Mouse (Mus musculus) liver, embryonic 15.5 days (tissue): ENCODE data around the gene Cdc42ep5. TPM values are rescaled to one million over a fixed set of nuclear protein-coding genes. Genes with fewer than 3 reads are reported as not detected.
A peak's percentile ranks its signal among the peaks of the same experiment; 100 is the strongest.
"Not testable (repeated sequence)": the region's sequence is repeated elsewhere in the genome, so short reads cannot be mapped to it uniquely, and the experiment has no call there.

Experiments used
- ATAC-seq: fragments of 200-750 bp; cut with Nextera tagmentation; 2 replicates; pipeline ENCODE4 v1.8.0; 2017; ENCODE audit warnings: moderate number of reproducible peaks, mild to moderate bottlenecking, moderate library complexity; ENCODE audit not compliant: insufficient read depth
- H3K27ac ChIP-seq: fragments of 300-500 bp; sonication (generic); replicated peaks from 2 replicates; pipeline ENCODE4 v1.5.1; 2015; ENCODE audit warnings: mild to moderate bottlenecking, inconsistent platforms
- H3K27me3 ChIP-seq: fragments of 300-500 bp; sonication (generic); 2 replicates; pipeline ENCODE4 v1.6.1; 2015; ENCODE audit warnings: mild to moderate bottlenecking, inconsistent platforms
- H3K36me3 ChIP-seq: fragments of 300-500 bp; sonication (generic); replicated peaks from 2 replicates; pipeline ENCODE4 v1.6.1; 2015; ENCODE audit warnings: moderate library complexity, mild to moderate bottlenecking, inconsistent platforms
- H3K4me1 ChIP-seq: fragments of 300-500 bp; sonication (generic); replicated peaks from 2 replicates; pipeline ENCODE4 v1.6.1; 2015; ENCODE audit warnings: inconsistent platforms
- H3K4me2 ChIP-seq: fragments of 300-500 bp; sonication (generic); 2 replicates; pipeline ENCODE4 v1.6.1; 2015; ENCODE audit warnings: moderate library complexity, mild to moderate bottlenecking, inconsistent platforms
- H3K4me3 ChIP-seq: fragments of 300-500 bp; sonication (generic); replicated peaks from 2 replicates; pipeline ENCODE4 v1.5.1; 2015; ENCODE audit warnings: mild to moderate bottlenecking, inconsistent platforms
- H3K9ac ChIP-seq: fragments of 300-500 bp; sonication (generic); 2 replicates; pipeline ENCODE4 v1.6.1; 2015; ENCODE audit warnings: moderate library complexity, mild to moderate bottlenecking, inconsistent platforms
- H3K9me3 ChIP-seq: fragments of 300-500 bp; sonication (generic); replicated peaks from 2 replicates; pipeline ENCODE4 v1.6.1; 2016; ENCODE audit warnings: inconsistent platforms
- WGBS: fragments of 180-500 bp; shearing (Covaris S2); methylation state at CpG from one replicate; pipeline ENCODE4 v1.1.7; 2015; ENCODE audit warnings: mixed read lengths; ENCODE audit not compliant: insufficient replicate concordance; 5-methylcytosine and 5-hydroxymethylcytosine counted together
- polyA plus RNA-seq: library from polyadenylated mRNA; unstranded; fragments of >200 nt; fragmentation: Nextera tagmentation; extraction: Ambion mirVana; gene quantifications from 2 replicates; pipeline ENCODE4 v1.2.1, GENCODE M21; 2015

The Cdc42ep5 gene
- 6.1 and 6.3 TPM in 2 replicates for polyA plus RNA-seq

- no peaks in the 10 kb centered on the region for H3K9me3 ChIP-seq
- no peaks in the 10 kb centered on the region for H3K27me3 ChIP-seq
- 2% methylated on average over 19 of the region's 20 CpGs for WGBS
- H3K4me1 ChIP-seq, result peaks cover 15% of the 10 kb centered on the region
- peak within 1 kb of the TSS; percentile 57 for H3K4me2 ChIP-seq
- ATAC-seq, result peak; percentile 73
- peak within 1 kb of the TSS; percentile 14; the same call in 1 of the 2 replicates for H3K27ac ChIP-seq
- no peaks in the 10 kb centered on the region for H3K36me3 ChIP-seq
- peak within 1 kb of the TSS; percentile 8; the same call in 1 of the 2 replicates for H3K9ac ChIP-seq
- peak within 1 kb of the TSS; percentile 49 for H3K4me3 ChIP-seq
Measured at GRCm38 (mm10) chr7:4164090-4164910, at the start of gene Cdc42ep5. TSS of gene Cdc42ep5 (minus strand) at chr7:4164860.

GRCm38 (mm10) chr7:4213436-4213835, 48.8 kb upstream of the Cdc42ep5 start:
- not testable (repeated sequence) for H3K9ac ChIP-seq, H3K27ac ChIP-seq, H3K4me1 ChIP-seq, H3K4me2 ChIP-seq, H3K27me3 ChIP-seq, H3K36me3 ChIP-seq, H3K9me3 ChIP-seq, ATAC-seq, H3K4me3 ChIP-seq

DNA sequence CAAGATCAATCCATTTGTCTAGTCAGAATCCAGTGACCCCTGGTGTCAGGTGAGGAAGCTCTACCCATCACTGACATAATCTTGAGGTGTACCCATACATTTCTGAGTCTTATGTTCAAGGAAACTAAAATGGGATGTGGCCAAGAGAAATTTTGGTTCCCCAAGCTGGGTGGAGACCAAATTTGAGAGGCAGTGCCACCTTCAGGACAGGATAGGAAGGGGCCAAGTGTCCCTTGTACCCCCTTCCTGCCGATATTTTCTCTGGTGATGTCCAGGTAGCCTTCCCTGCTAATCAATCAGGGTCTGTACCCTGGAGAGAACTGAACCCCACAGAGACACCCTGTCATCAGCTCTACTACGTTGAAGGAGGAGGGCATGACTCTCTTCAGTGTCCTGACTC, 44.0 kb upstream of the Cdc42ep5 start:
- Histone ChIP-seq H3K4me2 (no peak overlapping the region), H3K27ac (no peak overlapping the region), H3K9ac (no peak overlapping the region), H3K27me3 (no peaks in the 10 kb centered on the region), H3K4me3 (no peak overlapping the region), H3K4me1 (no peaks in the 10 kb centered on the region), H3K9me3 (no peaks in the 10 kb centered on the region), H3K36me3 (no peaks in the 10 kb centered on the region)
- WGBS, result 16% methylated on average over 2 of the region's 2 CpGs
- ATAC-seq, result no peak

DNA sequence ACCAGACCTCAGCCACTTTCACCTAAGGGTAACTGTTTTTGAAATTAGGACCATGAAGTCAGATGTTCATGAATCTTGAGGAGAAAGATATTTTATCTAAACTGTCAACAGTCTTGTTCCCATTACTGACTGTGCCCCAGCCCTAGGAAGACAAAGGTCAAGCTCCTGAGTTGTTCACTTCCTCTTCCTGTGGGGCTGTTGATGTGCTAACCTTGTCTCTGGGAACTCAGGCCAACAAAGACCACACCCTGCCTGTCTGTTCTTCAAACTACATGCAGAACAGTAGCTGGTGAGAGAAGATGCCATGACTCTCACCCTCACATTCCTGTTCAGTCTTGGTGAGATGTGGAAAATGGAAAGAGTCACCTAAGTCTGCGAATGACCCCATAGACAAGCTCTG, 42.5 kb upstream of the Cdc42ep5 start:
- WGBS, result 62% methylated on average over 1 of the region's 1 CpGs

GRCm38 (mm10) chr7:4178438-4178837, 13.8 kb upstream of the Cdc42ep5 start:
- ATAC-seq, result no peak
- Histone ChIP-seq H3K9me3 (no peaks in the 10 kb centered on the region), H3K4me2 (no peak overlapping the region), H3K36me3 (no peaks in the 10 kb centered on the region), H3K27ac (no peak overlapping the region), H3K27me3 (no peaks in the 10 kb centered on the region), H3K4me3 (no peak overlapping the region), H3K9ac (no peak overlapping the region), H3K4me1 (no peaks in the 10 kb centered on the region)
- 44% methylated on average over 3 of the region's 3 CpGs for WGBS

More for the DNA sequence above, 42.5 kb upstream of the Cdc42ep5 start:
- ATAC-seq, result no peak
- no peaks in the 10 kb centered on the region for H3K36me3 ChIP-seq
- H3K27me3 ChIP-seq, result no peaks in the 10 kb centered on the region
- no peak overlapping the region for H3K27ac ChIP-seq
- H3K9ac ChIP-seq, result no peak overlapping the region
- no peaks in the 10 kb centered on the region for H3K4me1 ChIP-seq
- no peak overlapping the region for H3K4me3 ChIP-seq
- H3K4me2 ChIP-seq, result no peak overlapping the region
- no peaks in the 10 kb centered on the region for H3K9me3 ChIP-seq

DNA sequence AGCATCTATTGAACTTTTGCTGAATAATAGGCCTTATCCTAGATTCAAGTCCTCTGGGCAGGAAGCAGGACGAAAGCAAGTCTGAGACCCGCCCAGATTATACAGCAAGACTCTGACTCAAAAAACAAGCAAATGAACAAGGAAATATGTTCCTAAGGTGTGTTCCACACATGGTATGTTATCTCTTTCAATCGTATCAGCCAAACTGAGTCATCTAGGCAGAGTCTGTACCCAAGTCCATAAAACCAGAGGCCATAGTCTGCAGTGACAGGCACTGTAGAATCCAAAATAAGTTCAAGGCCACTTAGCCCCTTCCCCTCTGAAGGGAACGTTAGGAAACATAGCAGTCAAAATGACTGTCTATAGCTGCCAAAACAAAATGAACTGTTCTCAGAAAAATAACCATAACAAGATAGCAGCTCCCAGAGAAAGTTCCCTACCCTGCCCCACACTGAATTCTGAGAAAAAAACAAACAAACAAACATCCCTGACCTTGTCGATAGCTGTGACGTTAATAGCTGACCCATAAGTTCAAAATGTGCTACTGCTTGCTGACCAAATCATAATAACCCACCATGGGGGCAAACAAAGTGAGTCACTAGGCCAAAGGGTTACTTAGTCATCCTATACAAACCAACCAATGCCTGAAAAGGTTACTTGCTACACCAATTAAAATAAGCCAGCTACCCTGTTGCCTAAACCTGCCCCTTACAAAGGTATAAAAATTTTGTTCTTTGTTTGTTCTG, 5.7 kb upstream of the Cdc42ep5 start:
- 50% methylated on average over 6 of the region's 6 CpGs for WGBS

DNA sequence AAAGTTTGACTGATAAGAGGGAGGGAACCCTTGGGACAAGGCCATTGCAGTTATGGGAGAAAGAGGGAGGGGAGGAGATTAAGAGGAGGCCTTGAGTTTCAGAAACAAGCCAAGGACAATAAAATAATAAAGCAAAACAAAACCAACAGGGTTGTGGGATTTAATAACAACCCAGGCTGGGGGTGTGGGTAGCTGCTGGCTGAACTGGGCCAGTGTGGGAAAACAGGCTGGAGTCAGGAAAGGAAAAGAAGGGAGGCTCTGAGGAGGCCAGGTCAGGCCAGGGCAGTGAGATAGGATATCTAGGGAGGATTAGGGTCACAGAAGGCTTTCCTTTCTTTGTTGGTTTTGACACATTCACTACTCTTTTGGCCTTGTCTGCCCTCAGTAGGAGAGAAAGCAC, 2.4 kb upstream of the Cdc42ep5 start:
- H3K27me3 ChIP-seq, result no peaks in the 10 kb centered on the region
- H3K4me1 ChIP-seq, result peaks cover 15% of the 10 kb centered on the region
- no peaks in the 10 kb centered on the region for H3K9me3 ChIP-seq
- no peak overlapping the region for H3K4me3 ChIP-seq
- no peak overlapping the region for H3K27ac ChIP-seq
- no peak overlapping the region for H3K4me2 ChIP-seq
- no peak for ATAC-seq
- H3K9ac ChIP-seq, result no peak overlapping the region
- no peaks in the 10 kb centered on the region for H3K36me3 ChIP-seq

More for the DNA sequence above, 5.7 kb upstream of the Cdc42ep5 start:
- 0 out of 2 replicates have a peak, but pooled peaks cover 1% of the 10 kb centered on the region for H3K4me1 ChIP-seq
- no peak for ATAC-seq
- no peak overlapping the region for H3K4me2 ChIP-seq
- H3K27me3 ChIP-seq, result no peaks in the 10 kb centered on the region
- H3K9me3 ChIP-seq, result no peaks in the 10 kb centered on the region
- no peak overlapping the region for H3K4me3 ChIP-seq
- H3K36me3 ChIP-seq, result no peaks in the 10 kb centered on the region
- no peak overlapping the region for H3K27ac ChIP-seq
- H3K9ac ChIP-seq, result no peak overlapping the region

- Histone ChIP-seq H3K9ac (no peak overlapping the region), H3K9me3 (no peaks in the 10 kb centered on the region), H3K4me1 (peaks cover 15% of the 10 kb centered on the region), H3K27ac (no peak overlapping the region), H3K4me3 (0 out of 2 replicates have a peak overlapping the region, but pooled peaks have one; percentile 49), H3K27me3 (no peaks in the 10 kb centered on the region), H3K4me2 (peak overlapping the region; percentile 57), H3K36me3 (no peaks in the 10 kb centered on the region)
- 21% methylated on average over 3 of the region's 3 CpGs for WGBS
- ATAC-seq, result no peak
Measured at GRCm38 (mm10) chr7:4165286-4165685, 626 bp upstream of the Cdc42ep5 start.

- H3K9ac ChIP-seq, result 0 out of 2 replicates have a peak overlapping the region, but pooled peaks have one; percentile 8
- peak overlapping the region; percentile 49 for H3K4me3 ChIP-seq
- ATAC-seq, result peak; percentile 35; the same call in 1 of the 2 replicates
- peaks cover 15% of the 10 kb centered on the region for H3K4me1 ChIP-seq
- H3K27me3 ChIP-seq, result no peaks in the 10 kb centered on the region
- H3K9me3 ChIP-seq, result no peaks in the 10 kb centered on the region
- peak overlapping the region; percentile 14; the same call in 1 of the 2 replicates for H3K27ac ChIP-seq
- H3K4me2 ChIP-seq, result peak overlapping the region; percentile 57
- under 1% methylated on average over 11 of the region's 11 CpGs for WGBS
- no peaks in the 10 kb centered on the region for H3K36me3 ChIP-seq
Measured at GRCm38 (mm10) chr7:4163571-4164072, 1.0 kb downstream of the Cdc42ep5 start.

GRCm38 (mm10) chr7:4161596-4161995, 3.1 kb downstream of the Cdc42ep5 start:
- H3K4me2 ChIP-seq, H3K9ac ChIP-seq, ATAC-seq, H3K4me3 ChIP-seq, H3K27ac ChIP-seq, H3K36me3 ChIP-seq, H3K9me3 ChIP-seq, H3K27me3 ChIP-seq: not testable (repeated sequence)
- peaks cover 15% of the 10 kb centered on the region for H3K4me1 ChIP-seq
- 77% methylated on average over 4 of the region's 4 CpGs for WGBS

GRCm38 (mm10) chr7:4154976-4155375, 9.7 kb downstream of the Cdc42ep5 start:
- no peak overlapping the region for H3K4me3 ChIP-seq

More at GRCm38 (mm10) chr7:4154976-4155375, 9.7 kb downstream of the Cdc42ep5 start:
- Histone ChIP-seq H3K4me2 (no peak overlapping the region), H3K27ac (no peak overlapping the region), H3K36me3 (no peaks in the 10 kb centered on the region), H3K9me3 (no peaks in the 10 kb centered on the region), H3K27me3 (peaks cover 11% of the 10 kb centered on the region), H3K9ac (no peak overlapping the region), H3K4me1 (peaks cover 19% of the 10 kb centered on the region)
- no peak for ATAC-seq
- 61% methylated on average over 4 of the region's 4 CpGs for WGBS
